Mouse (Mus musculus): ENCODE measurements around the gene Myocd.

- no peak for TF ChIP-seq CTCF (conservative IDR thresholded peaks at IDR 0.05; ENCODE audit: low read length)
- no peak for TF ChIP-seq NANOG (IDR thresholded peaks at IDR 0.05; ENCODE audit: borderline replicate concordance, low read length)
- TF ChIP-seq POU5F1 (IDR thresholded peaks at IDR 0.05; ENCODE audit: borderline replicate concordance, low read length) = no peak
These were observed 107.0 kb downstream of the Myocd start, which contains the start of gene Arhgap44 for GRCm38 (mm10) chr11:65162767-65163120.

Data from E14TG2a.4 (cell line).